Mouse (Mus musculus): ENCODE data around the gene Grm4. TPM values are rescaled to one million over a fixed set of nuclear protein-coding genes. Genes with fewer than 3 reads are reported as not detected.

Grm4 gene
- polyA plus RNA-seq, 1 experiment from 2014 or later, result 11.0 TPM

- ATAC-seq, result peak; percentile 47; the same call in 1 of the 2 replicates
- Histone ChIP-seq H3K36me3 (ENCODE audit: control insufficient read depth, insufficient read depth, low read length) (no peaks in the 10 kb centered on the region), H3K27me3 (ENCODE audit: control insufficient read depth, insufficient read depth, low read depth, low read length) (no peaks in the 10 kb centered on the region), H3K4me1 (ENCODE audit: control insufficient read depth, insufficient read depth, low read length) (peaks cover 11% of the 10 kb centered on the region; the same call in 1 of the 2 replicates), H3K4me2 (ENCODE audit: low read length) (no peak overlapping the region), H3K27ac (ENCODE audit: low read length) (peak overlapping the region; percentile 32), H3K9me3 (replicated peaks; ENCODE audit: control insufficient read depth, low read length, poor library complexity, severe bottlenecking) (no peaks in the 10 kb centered on the region), H3K4me3 (ENCODE audit: low read depth, low read length) (no peak overlapping the region), H3K9ac (ENCODE audit: low read depth, low read length) (0 out of 2 replicates have a peak overlapping the region, but pooled peaks have one; percentile 12)
- 45% methylated on average over 8 of the region's 8 CpGs for WGBS
Measured at GRCm38 (mm10) chr17:27464327-27464962, 56.8 kb downstream of the Grm4 start.

GRCm38 (mm10) chr17:27459979-27460378, 61.2 kb downstream of the Grm4 start:
- ATAC-seq, result no peak
- Histone ChIP-seq H3K36me3 (ENCODE audit: control insufficient read depth, insufficient read depth, low read length) (no peaks in the 10 kb centered on the region), H3K27me3 (ENCODE audit: control insufficient read depth, insufficient read depth, low read depth, low read length) (no peaks in the 10 kb centered on the region), H3K27ac (ENCODE audit: low read length) (no peak overlapping the region), H3K9ac (ENCODE audit: low read depth, low read length) (no peak overlapping the region), H3K4me3 (ENCODE audit: low read depth, low read length) (no peak overlapping the region), H3K4me1 (ENCODE audit: control insufficient read depth, insufficient read depth, low read length) (peaks cover 3% of the 10 kb centered on the region; the same call in 1 of the 2 replicates), H3K4me2 (ENCODE audit: low read length) (no peak overlapping the region), H3K9me3 (replicated peaks; ENCODE audit: control insufficient read depth, low read length, poor library complexity, severe bottlenecking) (no peaks in the 10 kb centered on the region)
- WGBS, result 72% methylated on average over 10 of the region's 10 CpGs

- WGBS, result 92% methylated on average over 3 of the region's 3 CpGs
- no peaks in the 10 kb centered on the region; the same call in 1 of the 2 replicates for H3K4me1 ChIP-seq (ENCODE audit: control insufficient read depth, insufficient read depth, low read length)
- no peak overlapping the region for H3K4me3 ChIP-seq (ENCODE audit: low read depth, low read length)
- H3K27me3 ChIP-seq (ENCODE audit: control insufficient read depth, insufficient read depth, low read depth, low read length), result no peaks in the 10 kb centered on the region
- H3K4me2 ChIP-seq (ENCODE audit: low read length), result no peak overlapping the region
- no peak overlapping the region for H3K9ac ChIP-seq (ENCODE audit: low read depth, low read length)
- no peak overlapping the region for H3K27ac ChIP-seq (ENCODE audit: low read length)
- no peaks in the 10 kb centered on the region for H3K36me3 ChIP-seq (ENCODE audit: control insufficient read depth, insufficient read depth, low read length)
- H3K9me3 ChIP-seq (replicated peaks; ENCODE audit: control insufficient read depth, low read length, poor library complexity, severe bottlenecking), result no peaks in the 10 kb centered on the region
- no peak for ATAC-seq
Measured at GRCm38 (mm10) chr17:27459241-27459640, 62.0 kb downstream of the Grm4 start.

- WGBS, result 80% methylated on average over 3 of the region's 3 CpGs
- Histone ChIP-seq H3K27ac (ENCODE audit: low read length) (no peak overlapping the region), H3K36me3 (ENCODE audit: control insufficient read depth, insufficient read depth, low read length) (no peaks in the 10 kb centered on the region), H3K4me1 (ENCODE audit: control insufficient read depth, insufficient read depth, low read length) (no peaks in the 10 kb centered on the region), H3K4me2 (ENCODE audit: low read length) (no peak overlapping the region), H3K9ac (ENCODE audit: low read depth, low read length) (no peak overlapping the region), H3K27me3 (ENCODE audit: control insufficient read depth, insufficient read depth, low read depth, low read length) (no peaks in the 10 kb centered on the region), H3K9me3 (replicated peaks; ENCODE audit: control insufficient read depth, low read length, poor library complexity, severe bottlenecking) (no peaks in the 10 kb centered on the region), H3K4me3 (ENCODE audit: low read depth, low read length) (no peak overlapping the region)
- no peak for ATAC-seq
Measured at GRCm38 (mm10) chr17:27457863-27458494, 63.2 kb downstream of the Grm4 start.

- Histone ChIP-seq H3K9me3 (replicated peaks; ENCODE audit: control insufficient read depth, low read length, poor library complexity, severe bottlenecking) (no peaks in the 10 kb centered on the region), H3K36me3 (ENCODE audit: control insufficient read depth, insufficient read depth, low read length) (no peaks in the 10 kb centered on the region), H3K27ac (ENCODE audit: low read length) (no peak overlapping the region), H3K27me3 (ENCODE audit: control insufficient read depth, insufficient read depth, low read depth, low read length) (no peaks in the 10 kb centered on the region), H3K4me3 (ENCODE audit: low read depth, low read length) (no peak overlapping the region), H3K4me1 (ENCODE audit: control insufficient read depth, insufficient read depth, low read length) (no peaks in the 10 kb centered on the region), H3K4me2 (ENCODE audit: low read length) (no peak overlapping the region), H3K9ac (ENCODE audit: low read depth, low read length) (no peak overlapping the region)
- ATAC-seq, result no peak
- WGBS, result 96% methylated on average over 9 of the region's 9 CpGs
Measured at GRCm38 (mm10) chr17:27457038-27457577, 64.1 kb downstream of the Grm4 start.

DNA sequence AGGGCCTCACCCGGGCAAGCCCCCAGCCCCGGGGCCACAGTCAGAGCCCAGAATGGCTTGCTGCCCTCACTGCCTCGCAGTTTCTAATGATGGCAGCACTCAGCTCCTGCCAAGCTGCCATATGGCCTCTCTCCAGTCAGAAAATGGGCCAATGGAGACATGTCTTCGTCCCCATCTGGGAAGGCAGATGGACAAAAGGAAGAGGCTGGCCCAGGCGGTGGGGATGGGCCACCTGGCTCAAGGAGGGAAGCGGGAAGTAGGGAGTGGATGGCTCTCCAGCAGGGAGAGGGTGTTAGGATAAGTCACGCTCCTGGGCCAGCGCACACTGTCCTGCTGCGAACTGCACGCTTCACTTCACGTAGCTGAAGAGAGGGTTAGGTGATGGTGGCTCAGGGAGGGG, 64.8 kb downstream of the Grm4 start:
- no peak overlapping the region for H3K27ac ChIP-seq (ENCODE audit: low read length)
- H3K27me3 ChIP-seq (ENCODE audit: control insufficient read depth, insufficient read depth, low read depth, low read length), result no peaks in the 10 kb centered on the region
- H3K9me3 ChIP-seq (replicated peaks; ENCODE audit: control insufficient read depth, low read length, poor library complexity, severe bottlenecking), result no peaks in the 10 kb centered on the region
- H3K4me2 ChIP-seq (ENCODE audit: low read length), result no peak overlapping the region
- WGBS, result 57% methylated on average over 11 of the region's 11 CpGs
- no peak overlapping the region for H3K4me3 ChIP-seq (ENCODE audit: low read depth, low read length)
- H3K9ac ChIP-seq (ENCODE audit: low read depth, low read length), result no peak overlapping the region
- ATAC-seq, result no peak
- H3K36me3 ChIP-seq (ENCODE audit: control insufficient read depth, insufficient read depth, low read length), result no peaks in the 10 kb centered on the region
- H3K4me1 ChIP-seq (ENCODE audit: control insufficient read depth, insufficient read depth, low read length), result no peaks in the 10 kb centered on the region

DNA sequence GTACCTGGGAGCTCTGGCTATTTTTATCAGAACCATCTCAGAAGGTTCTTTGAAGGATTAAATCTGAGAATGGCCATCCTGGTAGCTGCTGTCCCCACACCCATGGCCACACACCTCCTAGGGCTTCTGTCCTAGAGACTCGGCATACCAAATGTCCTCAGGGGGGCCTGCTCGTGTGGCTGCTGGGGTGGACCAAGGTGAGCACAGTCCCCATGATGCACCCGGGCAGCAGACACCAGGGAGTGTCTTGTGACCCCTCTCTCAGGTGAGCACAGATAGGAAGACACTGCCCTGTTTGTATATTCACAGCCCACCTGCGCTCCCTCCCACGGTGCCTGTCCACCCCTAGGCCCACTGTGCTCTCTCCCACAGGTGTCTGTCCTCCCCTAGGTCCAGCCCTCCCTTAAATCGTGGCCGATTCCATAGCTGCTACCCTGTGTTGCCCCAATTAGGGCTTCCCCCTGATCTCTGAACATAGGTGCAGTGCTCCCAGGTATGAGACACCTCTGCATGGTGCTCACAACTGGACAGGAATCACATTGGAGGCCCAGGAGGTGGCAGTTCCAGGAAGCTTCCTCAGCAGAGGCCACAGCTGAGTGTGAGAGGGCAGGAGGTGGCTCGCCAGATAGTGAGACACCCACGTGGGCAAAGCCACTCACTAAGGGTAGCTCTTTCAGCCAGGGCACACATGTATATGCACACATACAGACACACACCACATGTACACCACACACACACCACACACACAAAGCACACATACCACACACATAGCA, 66.0 kb downstream of the Grm4 start:
- 86% methylated on average over 9 of the region's 9 CpGs for WGBS
- no peaks in the 10 kb centered on the region for H3K4me1 ChIP-seq (ENCODE audit: control insufficient read depth, insufficient read depth, low read length)
- H3K27ac ChIP-seq (ENCODE audit: low read length), result no peak overlapping the region
- H3K4me3 ChIP-seq (ENCODE audit: low read depth, low read length), result no peak overlapping the region
- no peaks in the 10 kb centered on the region for H3K27me3 ChIP-seq (ENCODE audit: control insufficient read depth, insufficient read depth, low read depth, low read length)
- H3K9me3 ChIP-seq (replicated peaks; ENCODE audit: control insufficient read depth, low read length, poor library complexity, severe bottlenecking), result no peaks in the 10 kb centered on the region
- no peaks in the 10 kb centered on the region for H3K36me3 ChIP-seq (ENCODE audit: control insufficient read depth, insufficient read depth, low read length)
- no peak overlapping the region for H3K9ac ChIP-seq (ENCODE audit: low read depth, low read length)
- ATAC-seq, result no peak
- H3K4me2 ChIP-seq (ENCODE audit: low read length), result no peak overlapping the region

DNA sequence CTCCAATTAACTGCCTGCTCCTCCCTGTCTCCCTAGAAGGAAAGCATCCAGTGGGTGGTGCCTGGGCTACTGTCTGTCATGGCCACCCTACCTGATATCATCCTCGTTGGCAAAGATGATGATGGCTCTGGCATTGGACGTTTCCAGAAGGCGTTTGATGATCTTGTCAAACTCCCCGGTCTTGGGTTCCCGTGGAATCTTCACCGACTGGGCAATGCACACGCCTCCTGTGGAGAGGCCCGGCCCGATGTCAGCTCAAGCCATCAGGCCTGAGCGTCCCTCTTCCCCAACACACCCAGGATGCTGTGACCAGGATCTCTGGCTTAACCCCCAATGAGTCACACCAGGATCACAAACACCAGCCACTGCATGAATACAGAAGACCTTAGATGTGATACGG, 66.8 kb downstream of the Grm4 start:
- WGBS, result 85% methylated on average over 11 of the region's 11 CpGs
- no peak overlapping the region for H3K4me2 ChIP-seq (ENCODE audit: low read length)
- H3K27ac ChIP-seq (ENCODE audit: low read length), result no peak overlapping the region
- H3K36me3 ChIP-seq (ENCODE audit: control insufficient read depth, insufficient read depth, low read length), result no peaks in the 10 kb centered on the region
- H3K4me1 ChIP-seq (ENCODE audit: control insufficient read depth, insufficient read depth, low read length), result no peaks in the 10 kb centered on the region
- H3K9me3 ChIP-seq (replicated peaks; ENCODE audit: control insufficient read depth, low read length, poor library complexity, severe bottlenecking), result no peaks in the 10 kb centered on the region
- ATAC-seq, result no peak
- no peak overlapping the region for H3K9ac ChIP-seq (ENCODE audit: low read depth, low read length)
- H3K27me3 ChIP-seq (ENCODE audit: control insufficient read depth, insufficient read depth, low read depth, low read length), result no peaks in the 10 kb centered on the region
- H3K4me3 ChIP-seq (ENCODE audit: low read depth, low read length), result no peak overlapping the region

GRCm38 (mm10) chr17:27453045-27453444, 68.2 kb downstream of the Grm4 start:
- Histone ChIP-seq H3K4me3 (ENCODE audit: low read depth, low read length) (no peak overlapping the region), H3K4me1 (ENCODE audit: control insufficient read depth, insufficient read depth, low read length) (peaks cover 2% of the 10 kb centered on the region; the same call in 1 of the 2 replicates), H3K4me2 (ENCODE audit: low read length) (no peak overlapping the region), H3K27ac (ENCODE audit: low read length) (no peak overlapping the region), H3K36me3 (ENCODE audit: control insufficient read depth, insufficient read depth, low read length) (no peaks in the 10 kb centered on the region), H3K9me3 (replicated peaks; ENCODE audit: control insufficient read depth, low read length, poor library complexity, severe bottlenecking) (no peaks in the 10 kb centered on the region), H3K27me3 (ENCODE audit: control insufficient read depth, insufficient read depth, low read depth, low read length) (no peaks in the 10 kb centered on the region), H3K9ac (ENCODE audit: low read depth, low read length) (no peak overlapping the region)
- 80% methylated on average over 8 of the region's 8 CpGs for WGBS
- ATAC-seq, result no peak
